Mouse (Mus musculus): ENCODE results near the gene Eif3f.

Eif3f gene

GRCm38 (mm10) chr7:108968201-108968600 lies 34.0 kb downstream of the Eif3f start:
- DNase-seq = no peak

- peak; percentile 67 to 68 for DNase-seq
These were observed 38.1 kb downstream of the Eif3f start for GRCm38 (mm10) chr7:108972273-108972672.

DNA sequence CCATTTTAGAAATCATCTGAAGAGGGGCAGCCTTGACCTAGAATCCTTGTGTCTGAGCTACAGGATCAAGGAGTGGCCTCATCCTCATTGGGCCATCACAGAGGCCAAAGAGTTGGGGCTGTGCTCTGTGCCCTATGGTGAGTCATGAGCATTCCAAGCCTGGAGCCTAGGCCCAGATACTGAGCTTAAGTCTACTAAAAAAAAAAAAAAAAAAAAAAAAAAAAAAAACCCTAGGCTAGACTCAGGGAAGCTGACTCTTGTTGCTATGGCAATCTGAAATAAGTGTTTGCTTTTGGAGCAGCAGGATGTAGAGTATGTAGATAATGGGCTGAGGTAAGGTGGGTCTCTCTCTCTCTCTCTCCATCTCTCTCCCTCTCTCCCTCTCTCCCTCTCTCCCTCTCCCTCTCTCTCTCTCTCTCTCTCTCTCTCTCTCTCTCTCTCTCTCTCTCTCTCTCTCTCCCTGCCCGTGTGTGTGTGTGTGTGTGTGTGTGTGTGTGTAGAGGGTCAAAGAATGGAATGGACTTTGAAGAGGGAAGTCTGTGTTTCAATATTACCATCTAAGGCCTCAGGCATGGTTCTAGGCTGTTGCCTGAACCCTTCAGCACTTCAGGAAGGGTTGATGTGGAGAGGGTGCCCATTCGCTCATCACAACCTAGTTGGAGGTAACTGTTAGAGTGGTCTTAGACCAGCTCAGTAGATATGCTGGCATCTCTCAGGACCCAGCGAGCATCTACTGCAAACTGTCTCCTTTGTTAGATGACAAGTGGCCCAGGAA lies 51.9 kb downstream of the Eif3f start:
- DNase-seq = no peak

DNA sequence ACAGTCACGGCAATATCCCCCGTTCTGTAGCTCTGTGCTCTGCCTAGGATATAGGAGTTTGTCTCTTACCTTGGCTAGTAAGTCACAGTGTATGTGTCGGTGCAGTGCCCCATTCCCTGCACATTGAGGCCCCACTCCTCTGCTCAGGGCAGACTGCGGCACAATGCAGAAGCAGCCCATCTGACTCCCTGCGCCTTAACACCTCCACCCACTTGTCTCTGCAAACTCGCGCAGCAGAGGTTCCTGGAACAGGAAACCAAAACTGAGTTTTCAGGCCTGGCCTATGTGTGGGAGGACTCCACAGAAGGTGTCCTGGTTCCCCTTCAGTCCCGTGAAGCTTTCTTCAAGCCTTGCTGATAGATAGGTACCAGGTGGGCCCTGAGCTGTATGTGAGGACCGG lies 57.0 kb downstream of the Eif3f start:
- DNase-seq = no peak
